Mouse (Mus musculus): Measurements from ENCODE around the gene Zfp13. TPM values are rescaled to one million over a fixed set of nuclear protein-coding genes. Genes with fewer than 3 reads are reported as not detected.

Zfp13 gene
- polyA plus RNA-seq (2016; fragmentation: Nextera tagmentation; extraction: Ambion mirVana) = 22.1 and 22.6 TPM in 2 replicates

DNA sequence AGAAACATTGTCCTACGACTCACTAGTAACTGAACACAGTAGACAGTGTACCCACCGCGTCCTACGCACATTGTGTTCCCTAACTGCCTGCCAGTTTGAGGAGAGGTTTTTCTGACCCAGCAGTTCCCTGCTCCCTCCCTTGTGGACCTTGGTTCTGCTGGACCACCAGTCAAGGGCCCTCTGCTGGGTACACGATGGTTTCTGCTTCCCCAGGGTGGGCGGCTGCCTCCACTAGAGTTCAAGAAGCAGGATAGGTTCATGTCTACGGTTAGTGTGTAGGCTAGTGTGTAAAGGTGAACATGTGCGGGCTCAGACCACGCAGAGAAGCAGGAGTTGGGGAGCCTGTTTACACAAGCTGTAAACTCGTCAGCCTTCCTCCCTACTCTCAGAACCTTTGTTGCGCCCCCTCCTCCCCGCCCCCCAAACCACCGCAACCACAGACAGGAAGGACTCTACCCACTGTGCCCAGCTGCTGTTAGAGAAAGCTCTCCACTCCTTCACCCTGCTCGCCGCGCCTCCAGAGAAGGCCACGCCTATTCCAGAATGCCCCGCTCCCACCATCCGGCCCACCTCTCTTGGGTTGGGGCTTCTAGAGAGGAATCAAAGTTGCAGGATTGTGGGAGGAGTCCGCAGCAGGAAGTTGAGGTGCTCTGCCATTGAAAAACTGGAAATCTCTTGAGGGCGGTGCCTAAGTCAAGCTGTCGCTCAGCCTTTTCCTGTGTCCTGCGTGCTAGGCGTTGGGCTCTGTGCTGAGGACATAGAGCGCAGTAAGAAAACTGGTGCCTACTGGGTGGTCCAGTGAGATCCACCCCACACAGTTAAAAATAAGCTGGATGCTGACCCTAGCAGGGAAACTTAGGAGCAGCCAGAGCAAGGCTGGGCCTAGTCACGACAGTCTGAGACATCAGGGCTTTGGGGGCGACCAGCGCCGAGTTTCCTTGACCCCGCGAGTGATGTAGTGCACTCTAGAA lies at the start of gene Zfp13:
TSS of gene Zfp13 (minus strand) at position 906 of the 971 bp plus-strand sequence.
- peak; percentile 92 for ATAC-seq (ENCODE audit: low FRiP score)
- H3K27ac ChIP-seq = peak within 1 kb of the TSS; percentile 59
- no peaks in the 10 kb centered on the region for H3K36me3 ChIP-seq (replicated peaks)
- H3K4me3 ChIP-seq (replicated peaks) = peak within 1 kb of the TSS; percentile 39
- WGBS = 10% methylated on average over 29 of the region's 31 CpGs
- peak within 1 kb of the TSS; percentile 65 for H3K4me2 ChIP-seq
- H3K27me3 ChIP-seq = no peaks in the 10 kb centered on the region; the same call in 1 of the 2 replicates
- peak within 1 kb of the TSS; percentile 17 for H3K9ac ChIP-seq
- peaks cover 18% of the 10 kb centered on the region for H3K4me1 ChIP-seq
- no peaks in the 10 kb centered on the region for H3K9me3 ChIP-seq

DNA sequence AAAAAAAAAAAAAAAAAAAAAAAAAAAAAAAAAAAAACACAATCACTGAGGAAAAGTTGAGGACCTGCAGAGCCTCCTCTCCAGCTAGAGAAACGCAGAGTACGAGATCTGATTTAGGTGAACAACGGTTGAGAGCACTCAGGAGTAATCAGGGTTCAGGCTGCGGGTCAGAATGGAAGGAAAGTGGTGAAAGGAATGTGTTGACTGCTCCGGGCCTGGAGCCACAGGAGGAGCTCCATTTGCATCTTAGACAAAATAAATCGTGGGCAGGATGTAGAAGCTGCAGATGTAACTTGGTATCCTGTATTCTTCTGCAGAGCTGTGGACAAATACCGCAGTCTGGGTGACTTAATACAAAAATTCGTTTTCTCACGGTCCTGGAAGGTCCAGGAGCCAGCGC lies 46.6 kb upstream of the Zfp13 start:
- H3K27ac ChIP-seq = no peak overlapping the region
- H3K27me3 ChIP-seq = peaks cover 45% of the 10 kb centered on the region
- no peak overlapping the region for H3K4me3 ChIP-seq (replicated peaks)
- ATAC-seq (ENCODE audit: low FRiP score) = no peak
- no peak overlapping the region for H3K9ac ChIP-seq
- H3K36me3 ChIP-seq (replicated peaks) = no peaks in the 10 kb centered on the region
- no peaks in the 10 kb centered on the region for H3K9me3 ChIP-seq
- H3K4me2 ChIP-seq = no peak overlapping the region
- H3K4me1 ChIP-seq = peaks cover 10% of the 10 kb centered on the region
- WGBS = 32% methylated on average over 10 of the region's 10 CpGs

DNA sequence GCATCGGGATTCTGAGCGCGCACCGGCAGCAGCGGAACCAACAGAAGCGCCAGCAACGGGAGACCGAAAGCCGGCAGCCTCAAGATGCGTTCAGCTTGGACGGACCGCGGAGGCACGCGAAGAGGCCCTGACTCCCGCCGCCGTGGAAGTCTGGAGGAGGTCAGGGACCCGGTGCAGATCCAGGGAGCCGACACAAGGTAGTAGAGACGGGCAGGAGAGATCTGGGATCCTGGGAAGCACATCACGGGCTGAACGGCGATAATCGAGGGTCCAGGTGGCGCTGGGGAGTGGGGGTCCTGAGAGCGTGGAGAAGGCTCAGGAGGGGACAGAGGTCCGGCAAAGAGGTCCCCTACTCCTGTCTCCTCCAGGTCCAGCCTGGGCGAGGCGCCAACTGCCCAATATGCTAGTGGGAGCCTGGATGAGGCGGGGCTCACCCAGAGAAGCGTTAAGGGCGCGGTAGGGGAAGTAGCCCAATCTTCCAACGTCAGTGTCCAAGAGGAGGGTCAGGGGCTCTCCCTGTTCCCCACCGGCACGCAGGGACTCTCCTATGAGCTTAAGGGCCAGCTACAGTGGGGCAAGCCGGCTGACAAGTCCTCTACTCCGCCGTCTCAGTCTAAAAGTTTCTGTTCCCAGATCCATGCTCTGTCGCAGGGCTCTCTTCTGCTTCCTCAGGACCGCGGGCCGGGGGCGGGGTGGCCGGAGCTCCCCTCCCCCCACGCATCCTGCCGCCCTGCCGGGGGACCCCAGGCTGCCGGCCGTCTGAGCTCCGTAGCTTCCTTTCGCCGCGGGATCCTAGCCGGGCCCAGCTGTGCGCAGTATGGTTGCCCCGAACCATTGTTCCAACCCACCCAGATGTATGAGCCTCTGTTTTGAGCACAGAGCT lies 45.6 kb upstream of the Zfp13 start, which contains the start of gene Mmp25:
TSS of gene Mmp25 (minus strand) at position 665 of the 883 bp plus-strand sequence.
- peak within 1 kb of the TSS; percentile 53 for H3K9ac ChIP-seq
- H3K9me3 ChIP-seq = no peaks in the 10 kb centered on the region
- no peak for ATAC-seq (ENCODE audit: low FRiP score)
- peaks cover 10% of the 10 kb centered on the region for H3K4me1 ChIP-seq
- peaks cover 45% of the 10 kb centered on the region for H3K27me3 ChIP-seq
- under 1% methylated on average over 57 of the region's 58 CpGs for WGBS
- H3K27ac ChIP-seq = no peak within 1 kb of the TSS
- peak within 1 kb of the TSS; percentile 39 for H3K4me3 ChIP-seq (replicated peaks)
- peak within 1 kb of the TSS; percentile 70 for H3K4me2 ChIP-seq
- no peaks in the 10 kb centered on the region for H3K36me3 ChIP-seq (replicated peaks)

DNA sequence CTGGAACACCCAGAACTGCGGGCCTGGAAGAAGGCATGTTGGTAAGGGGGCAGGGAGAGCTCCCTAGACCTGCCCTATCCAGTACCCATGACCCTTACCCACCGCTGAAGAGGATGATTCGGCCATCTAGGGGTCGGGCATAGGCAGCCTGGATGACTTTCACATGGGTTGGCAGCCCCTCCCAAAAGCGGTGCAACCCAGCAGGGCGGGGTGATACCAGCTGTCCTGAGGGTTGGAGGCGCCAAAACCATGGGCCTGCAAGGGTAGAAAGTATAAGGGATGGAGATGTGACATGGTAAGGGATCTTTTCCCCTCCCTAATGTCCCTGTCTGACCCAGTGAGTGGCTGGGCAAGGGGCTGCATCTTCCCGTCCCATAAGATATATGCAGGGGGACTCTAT lies 32.0 kb upstream of the Zfp13 start:
- no peaks in the 10 kb centered on the region for H3K36me3 ChIP-seq (replicated peaks)
- no peak for ATAC-seq (ENCODE audit: low FRiP score)
- no peaks in the 10 kb centered on the region for H3K9me3 ChIP-seq
- no peak overlapping the region for H3K4me3 ChIP-seq (replicated peaks)
- H3K27me3 ChIP-seq = no peaks in the 10 kb centered on the region
- H3K9ac ChIP-seq = no peak overlapping the region
- no peak overlapping the region for H3K27ac ChIP-seq
- no peak overlapping the region for H3K4me2 ChIP-seq
- peaks cover 4% of the 10 kb centered on the region; the same call in 1 of the 2 replicates for H3K4me1 ChIP-seq
- 82% methylated on average over 8 of the region's 8 CpGs for WGBS

DNA sequence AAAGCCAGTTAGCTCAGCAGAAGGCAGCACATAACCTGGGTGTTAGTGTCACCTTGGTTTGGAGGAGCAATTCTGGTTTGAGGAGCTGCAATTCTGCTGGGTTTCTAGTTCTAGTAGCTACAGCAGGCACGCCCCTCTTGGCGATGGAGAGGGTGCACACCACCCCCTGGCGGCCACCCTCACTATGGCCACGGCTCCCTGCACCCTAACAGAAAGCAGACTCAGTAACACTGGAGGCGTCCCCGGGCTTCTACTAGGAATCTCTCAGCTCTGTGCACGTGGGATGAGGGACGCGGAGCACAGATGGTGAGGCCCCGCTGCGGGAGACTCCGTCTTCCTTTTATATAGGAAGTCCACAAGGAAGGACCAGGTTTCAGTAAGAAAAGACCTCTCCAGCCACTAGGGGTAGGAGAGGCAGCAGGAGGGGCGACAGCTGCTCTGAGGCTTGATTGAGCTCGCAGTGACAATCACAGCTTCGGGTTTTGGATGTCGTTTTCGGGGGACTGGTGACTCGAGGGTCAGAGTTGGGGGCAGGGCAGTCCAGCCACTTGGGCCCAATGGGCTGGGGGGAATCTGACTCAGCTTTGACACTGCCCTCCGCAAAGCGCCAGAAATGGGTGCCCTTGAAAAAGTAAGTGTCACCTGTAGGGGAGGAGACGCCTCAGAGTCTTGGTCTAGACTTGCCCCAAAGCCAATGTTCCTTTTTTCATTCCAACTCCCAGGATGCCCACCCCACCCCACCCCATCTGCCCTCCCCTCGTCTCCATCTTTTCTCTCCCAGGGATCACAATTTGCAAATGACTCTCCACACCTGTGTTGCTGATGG lies 31.1 kb upstream of the Zfp13 start:
- ATAC-seq (ENCODE audit: low FRiP score) = peak; percentile 88

DNA sequence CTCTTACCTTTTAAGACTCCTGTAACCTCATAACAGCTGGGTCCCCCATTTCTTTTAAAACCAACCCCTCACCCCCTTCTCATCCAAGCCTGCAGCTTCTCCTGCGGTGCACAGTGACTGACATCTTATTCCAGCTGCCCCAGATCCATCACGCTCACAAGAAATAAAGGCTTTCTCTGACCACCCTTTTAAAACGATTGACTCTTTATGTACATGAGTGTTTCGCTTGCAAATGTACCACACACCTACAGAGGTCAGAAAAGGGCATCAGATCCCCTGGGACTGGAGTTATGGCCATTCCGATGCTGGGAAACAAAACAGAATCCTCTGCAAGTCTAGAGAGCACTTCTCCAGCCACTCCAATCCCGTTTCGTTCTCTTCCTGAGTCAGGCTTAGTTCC lies 28.5 kb upstream of the Zfp13 start:
- H3K27ac ChIP-seq = no peak overlapping the region
- peaks cover 4% of the 10 kb centered on the region; the same call in 1 of the 2 replicates for H3K4me1 ChIP-seq
- no peaks in the 10 kb centered on the region for H3K27me3 ChIP-seq
- no peak for ATAC-seq (ENCODE audit: low FRiP score)
- 44% methylated on average over 7 of the region's 7 CpGs for WGBS
- no peaks in the 10 kb centered on the region for H3K36me3 ChIP-seq (replicated peaks)
- no peak overlapping the region for H3K4me2 ChIP-seq
- no peaks in the 10 kb centered on the region for H3K9me3 ChIP-seq
- no peak overlapping the region for H3K9ac ChIP-seq
- H3K4me3 ChIP-seq (replicated peaks) = no peak overlapping the region

More for the DNA sequence above, 31.1 kb upstream of the Zfp13 start:
- H3K4me1 ChIP-seq = peaks cover 4% of the 10 kb centered on the region; the same call in 1 of the 2 replicates
- H3K9me3 ChIP-seq = no peaks in the 10 kb centered on the region
- H3K27me3 ChIP-seq = no peaks in the 10 kb centered on the region
- H3K27ac ChIP-seq = no peak overlapping the region
- no peaks in the 10 kb centered on the region for H3K36me3 ChIP-seq (replicated peaks)
- H3K4me2 ChIP-seq = peak overlapping the region; percentile 47
- 17% methylated on average over 22 of the region's 22 CpGs for WGBS
- peak overlapping the region; percentile 10; the same call in 1 of the 2 replicates for H3K4me3 ChIP-seq (replicated peaks)
- H3K9ac ChIP-seq = 0 out of 2 replicates have a peak overlapping the region, but pooled peaks have one; percentile 21

DNA sequence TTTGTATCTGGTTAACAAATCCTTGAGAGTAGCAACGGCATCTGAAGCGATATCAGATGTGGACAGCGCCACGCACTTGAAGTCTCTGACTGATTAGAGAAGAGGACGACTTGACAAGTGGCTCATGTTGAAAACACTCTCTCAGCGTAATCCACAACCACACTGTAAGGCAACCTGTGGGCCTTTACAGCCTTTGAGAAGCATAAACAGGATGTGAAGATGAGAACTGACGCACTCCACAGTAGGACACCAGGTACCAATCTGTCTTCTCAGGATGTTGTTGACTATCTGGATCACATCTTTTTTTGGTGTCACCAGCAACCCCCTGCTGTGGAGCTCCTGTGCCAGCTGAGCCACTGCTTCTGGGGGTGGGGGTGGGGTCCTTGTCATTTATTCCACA lies 21.1 kb upstream of the Zfp13 start:
- Histone ChIP-seq H3K27ac (no peak overlapping the region), H3K4me2 (no peak overlapping the region), H3K27me3 (peaks cover 6% of the 10 kb centered on the region; the same call in 1 of the 2 replicates), H3K4me1 (no peaks in the 10 kb centered on the region), H3K4me3 (replicated peaks) (no peak overlapping the region), H3K9me3 (no peaks in the 10 kb centered on the region), H3K36me3 (replicated peaks) (no peaks in the 10 kb centered on the region), H3K9ac (no peak overlapping the region)
- WGBS = 88% methylated on average over 7 of the region's 7 CpGs
- no peak for ATAC-seq (ENCODE audit: low FRiP score)

DNA sequence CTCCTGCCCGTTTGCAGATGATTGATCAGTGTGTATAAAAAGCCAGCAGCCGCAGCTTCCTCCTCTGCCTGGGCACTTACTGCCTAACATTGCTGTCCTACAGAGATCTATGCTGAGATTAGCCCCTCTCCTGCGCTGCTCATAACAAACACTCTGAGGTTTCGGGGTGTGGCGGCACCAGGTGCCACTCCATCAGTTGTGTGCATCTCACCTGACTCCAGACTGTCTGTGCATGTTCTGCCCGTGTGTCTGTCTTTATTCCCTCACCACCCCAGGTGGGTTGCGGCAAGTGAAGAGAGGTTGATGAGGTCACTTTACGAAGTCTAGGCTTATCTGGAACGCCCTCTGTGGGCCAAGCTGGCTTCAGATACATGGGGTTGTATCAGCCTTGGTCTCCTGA lies 17.8 kb upstream of the Zfp13 start:
- Histone ChIP-seq H3K4me2 (no peak overlapping the region), H3K36me3 (replicated peaks) (no peaks in the 10 kb centered on the region), H3K9me3 (no peaks in the 10 kb centered on the region), H3K4me1 (no peaks in the 10 kb centered on the region), H3K27ac (no peak overlapping the region), H3K27me3 (peaks cover 6% of the 10 kb centered on the region; the same call in 1 of the 2 replicates), H3K4me3 (replicated peaks) (no peak overlapping the region), H3K9ac (no peak overlapping the region)
- no peak for ATAC-seq (ENCODE audit: low FRiP score)
- 68% methylated on average over 9 of the region's 9 CpGs for WGBS

DNA sequence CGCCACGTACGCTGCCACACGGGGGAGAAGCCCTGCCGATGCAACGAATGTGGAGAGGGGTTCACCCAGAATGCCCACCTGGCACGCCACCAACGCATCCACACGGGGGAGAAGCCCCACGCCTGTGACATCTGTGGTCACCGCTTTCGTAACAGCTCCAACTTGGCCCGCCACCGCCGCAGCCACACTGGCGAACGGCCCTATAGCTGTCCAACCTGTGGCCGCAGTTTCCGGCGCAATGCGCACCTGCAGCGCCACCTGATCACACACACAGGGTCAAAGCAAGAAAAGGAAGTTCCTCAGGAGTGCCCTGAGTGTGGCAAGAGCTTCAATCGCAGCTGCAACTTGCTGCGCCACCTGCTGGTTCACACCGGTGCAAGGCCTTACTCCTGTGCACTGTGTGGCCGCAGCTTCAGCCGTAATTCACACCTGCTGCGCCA lies 11.1 kb upstream of the Zfp13 start:
- Histone ChIP-seq H3K36me3 (replicated peaks) (no peaks in the 10 kb centered on the region), H3K9ac (no peak overlapping the region), H3K4me1 (no peaks in the 10 kb centered on the region), H3K27ac (no peak overlapping the region), H3K27me3 (no peaks in the 10 kb centered on the region), H3K9me3 (no peaks in the 10 kb centered on the region), H3K4me2 (no peak overlapping the region), H3K4me3 (replicated peaks) (no peak overlapping the region)
- WGBS = 90% methylated on average over 28 of the region's 28 CpGs
- 0 out of 2 replicates have a peak, but pooled peaks have one; percentile 20 for ATAC-seq (ENCODE audit: low FRiP score)

DNA sequence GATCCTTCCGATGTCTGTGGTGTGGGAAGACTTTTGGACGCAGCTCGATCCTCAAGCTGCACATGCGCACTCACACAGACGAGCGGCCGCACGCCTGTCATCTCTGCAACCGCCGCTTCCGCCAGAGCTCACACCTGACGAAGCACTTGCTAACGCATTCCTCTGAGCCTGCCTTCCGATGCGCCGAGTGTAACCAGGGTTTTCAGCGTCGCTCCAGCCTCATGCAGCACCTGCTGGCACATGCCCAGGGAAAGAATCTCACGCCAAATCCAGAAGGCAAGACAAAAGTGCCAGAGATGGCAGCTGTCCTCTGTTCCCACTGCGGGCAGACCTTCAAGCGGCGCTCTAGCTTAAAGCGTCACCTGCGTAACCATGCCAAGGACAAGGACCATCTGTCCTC lies 10.3 kb upstream of the Zfp13 start:
- no peak overlapping the region for H3K27ac ChIP-seq
- no peak overlapping the region for H3K9ac ChIP-seq
- ATAC-seq (ENCODE audit: low FRiP score) = no peak
- H3K4me1 ChIP-seq = no peaks in the 10 kb centered on the region
- 94% methylated on average over 24 of the region's 24 CpGs for WGBS
- no peak overlapping the region for H3K4me3 ChIP-seq (replicated peaks)
- H3K9me3 ChIP-seq = no peaks in the 10 kb centered on the region
- no peaks in the 10 kb centered on the region for H3K36me3 ChIP-seq (replicated peaks)
- no peaks in the 10 kb centered on the region for H3K27me3 ChIP-seq
- no peak overlapping the region for H3K4me2 ChIP-seq

DNA sequence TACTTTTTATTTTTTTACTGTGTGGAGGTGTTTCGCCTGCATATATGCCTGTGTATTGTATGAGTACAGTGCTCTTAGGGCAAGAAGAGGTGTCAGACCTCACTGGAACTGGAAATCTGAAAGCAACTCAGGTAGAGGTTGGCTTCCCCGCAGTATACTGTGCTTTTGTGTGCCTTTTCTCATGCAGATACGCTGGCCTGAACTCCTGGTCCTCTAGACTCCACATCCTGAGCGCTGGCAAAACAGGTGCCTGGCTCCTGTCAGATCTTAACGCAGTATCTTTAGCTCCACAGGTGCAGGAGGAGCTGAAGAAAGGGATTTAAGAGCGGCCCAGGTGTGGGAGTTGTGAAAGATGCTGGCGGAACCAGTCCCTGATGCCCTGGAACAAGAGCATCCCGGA lies 5.9 kb upstream of the Zfp13 start:
- Histone ChIP-seq H3K36me3 (replicated peaks) (no peaks in the 10 kb centered on the region), H3K9ac (no peak overlapping the region), H3K4me2 (no peak overlapping the region), H3K27ac (no peak overlapping the region), H3K4me3 (replicated peaks) (no peak overlapping the region), H3K4me1 (0 out of 2 replicates have a peak, but pooled peaks cover 2% of the 10 kb centered on the region), H3K9me3 (no peaks in the 10 kb centered on the region), H3K27me3 (0 out of 2 replicates have a peak, but pooled peaks cover 4% of the 10 kb centered on the region)
- 82% methylated on average over 8 of the region's 8 CpGs for WGBS
- no peak for ATAC-seq (ENCODE audit: low FRiP score)

Measured in forebrain, embryonic 12.5 days (tissue).